ENCODE assay signal across 9 mouse cellular contexts in genomic region chr4:140723801-140724200, GRCm38 (mm10). TPM values are rescaled to one million over a fixed set of nuclear protein-coding genes. Genes with fewer than 3 reads are reported as not detected.
DNase-seq lines count a peak whose midpoint lies in the region; ATAC-seq and TF ChIP-seq lines count a peak whose summit lies in the region.
"Had no signal": no experiment of that assay in that cellular context is flagged by ENCODE, and none has a peak within 500 bp of the region (broad histone marks: within the 10 kb centered on the region; RNA-seq: fewer than 3 reads in every experiment).

No protein-coding gene starts in this region.

- no peak overlapping the region for H3K4me3 ChIP-seq in ES-Bruce4 (ENCODE audit: low read depth, low read length)
- no peak overlapping the region for H3K4me3 ChIP-seq in embryonic facial prominence, embryonic 14.5 days (ENCODE audit: low read depth, low read length)
- H3K4me3 ChIP-seq in kidney, embryonic 16.5 days (ENCODE audit: low read length) = no peak overlapping the region

- no peaks in the 10 kb centered on the region for H3K4me1 ChIP-seq in ES-Bruce4 (ENCODE audit: control insufficient read depth, insufficient read depth, low read length)
- H3K4me1 ChIP-seq in embryonic facial prominence, embryonic 14.5 days (ENCODE audit: control insufficient read depth, insufficient read depth, low read length) = no peaks in the 10 kb centered on the region
- H3K4me1 ChIP-seq in kidney, embryonic 16.5 days (ENCODE audit: insufficient read depth, low read length) = no peaks in the 10 kb centered on the region

- peaks cover 38% of the 10 kb centered on the region for H3K36me3 ChIP-seq in ES-Bruce4 (ENCODE audit: control insufficient read depth, insufficient read depth, low read length, poor library complexity, severe bottlenecking)
- peaks cover 46% of the 10 kb centered on the region for H3K36me3 ChIP-seq in embryonic facial prominence, embryonic 14.5 days (ENCODE audit: control insufficient read depth, insufficient read depth, low read length)
- H3K36me3 ChIP-seq in kidney, embryonic 16.5 days (ENCODE audit: insufficient read depth, low read length) = peaks cover 40% of the 10 kb centered on the region

- no peak for TF ChIP-seq EP300 in ES-Bruce4 (IDR thresholded peaks at IDR 0.05; ENCODE audit: insufficient read depth, low read depth, low read length)

- intact Hi-C loops in left cerebral cortex, postnatal 10 days (cut with DNase I) = loop anchor here (5.0 kb wide), 1 partner anchor 178 kb away; no protein-coding TSS in a partner anchor

- no peaks in the 10 kb centered on the region for H3K27me3 ChIP-seq in ES-Bruce4 (ENCODE audit: control insufficient read depth, insufficient read depth, low read length, poor library complexity, severe bottlenecking)
- H3K27me3 ChIP-seq in embryonic facial prominence, embryonic 14.5 days (replicated peaks; ENCODE audit: control insufficient read depth, insufficient read depth, low read length) = no peaks in the 10 kb centered on the region
- no peaks in the 10 kb centered on the region for H3K27me3 ChIP-seq in kidney, embryonic 16.5 days (ENCODE audit: insufficient read depth, low read length)

- no peaks in the 10 kb centered on the region for H3K9me3 ChIP-seq in ES-Bruce4 (replicated peaks; ENCODE audit: control insufficient read depth, insufficient read depth, low read length, poor library complexity, severe bottlenecking)
- H3K9me3 ChIP-seq in embryonic facial prominence, embryonic 14.5 days (ENCODE audit: control insufficient read depth, low read length) = no peaks in the 10 kb centered on the region
- no peaks in the 10 kb centered on the region for H3K9me3 ChIP-seq in kidney, embryonic 16.5 days (ENCODE audit: low read length)

- H3K9ac ChIP-seq in ES-Bruce4 (ENCODE audit: low read depth, poor library complexity, severe bottlenecking) = no peak overlapping the region
- H3K9ac ChIP-seq in embryonic facial prominence, embryonic 14.5 days (ENCODE audit: low read depth, low read length) = no peak overlapping the region
- H3K9ac ChIP-seq in kidney, embryonic 16.5 days (replicated peaks; ENCODE audit: low read length) = no peak overlapping the region

- H3K27ac ChIP-seq in ES-Bruce4 (ENCODE audit: insufficient read depth, low read length) = no peak overlapping the region
- no peak overlapping the region for H3K27ac ChIP-seq in embryonic facial prominence, embryonic 14.5 days (replicated peaks; ENCODE audit: low read depth, low read length)
- H3K27ac ChIP-seq in kidney, embryonic 16.5 days (ENCODE audit: low read length) = no peak overlapping the region

- DNase-seq in cerebellum, postnatal 14 days = peak; percentile 50 to 70
- DNase-seq in cerebellum, postnatal 36 days = no peak
- DNase-seq in embryonic facial prominence, embryonic 14.5 days (ENCODE audit: low spot score) = peak; percentile 55
- DNase-seq in mesoderm, embryonic 11.5 days (ENCODE audit: low read depth, low spot score) = peak; percentile 75
- DNase-seq in natural killer cell, adult 2 months (ENCODE audit: low spot score in 2 of 2) = no peak
- no peak for DNase-seq in left cerebral cortex, postnatal 10 days (ENCODE audit: extremely low spot score in 1 of 2, low spot score in 2 of 2)

- 68% methylated on average over 4 of the region's 5 CpGs for WGBS in embryonic facial prominence, embryonic 14.5 days
- WGBS in kidney, embryonic 16.5 days = 58% methylated on average over 5 of the region's 5 CpGs

- TF ChIP-seq CTCF in ES-Bruce4 (IDR thresholded peaks at IDR 0.05; ENCODE audit: low read depth, low read length) = peak; percentile 61

- ATAC-seq in embryonic facial prominence, embryonic 14.5 days (ENCODE audit: low read depth) = 0 out of 2 replicates have a peak, but pooled peaks have one; percentile 24
- ATAC-seq in kidney, embryonic 16.5 days (ENCODE audit: low FRiP score, low TSS enrichment) = 0 out of 2 replicates have a peak, but pooled peaks have one; percentile 46

- no peak for TF ChIP-seq POLR2A in ES-Bruce4 (IDR thresholded peaks at IDR 0.05; ENCODE audit: insufficient read depth, low read length)

- H3K4me2 ChIP-seq in embryonic facial prominence, embryonic 14.5 days (ENCODE audit: low read depth, low read length) = no peak overlapping the region
- no peak overlapping the region for H3K4me2 ChIP-seq in kidney, embryonic 16.5 days (replicated peaks; ENCODE audit: low read depth, low read length)

RNA-seq across cellular contexts. Expression of gene Padi6, which starts 18.6 kb away (rescaled TPM):
- polyA plus RNA-seq in ES-Bruce4 (2011; ENCODE audit: insufficient read depth, insufficient read length, low read depth, missing spikeins) = 0.29 TPM in 1 of 2 replicates, not detected in the other
- polyA plus RNA-seq in embryonic facial prominence, embryonic 14.5 days (2014; fragmentation: Nextera tagmentation; extraction: Ambion mirVana) = not detected in 2 replicates
- polyA plus RNA-seq in kidney, embryonic 16.5 days (2015; fragmentation: Nextera tagmentation; extraction: Ambion mirVana) = not detected in 2 replicates
- total RNA-seq in left cerebral cortex, postnatal 10 days (2021) = under 1 TPM; 0.49 to 0.87 TPM
- polyA plus RNA-seq: large intestine, adult 2 months had no signal

RNA-seq across cellular contexts. Expression of gene Rcc2, which starts 23.5 kb away (rescaled TPM):
- polyA plus RNA-seq in ES-Bruce4 (2011; ENCODE audit: insufficient read depth, insufficient read length, low read depth, missing spikeins) = 222 and 227 TPM in 2 replicates
- 31.1 and 31.6 TPM in 2 replicates for polyA plus RNA-seq in embryonic facial prominence, embryonic 14.5 days (2014; fragmentation: Nextera tagmentation; extraction: Ambion mirVana)
- polyA plus RNA-seq in kidney, embryonic 16.5 days (2015; fragmentation: Nextera tagmentation; extraction: Ambion mirVana) = 19.5 and 21.0 TPM in 2 replicates
- 10 to 100 TPM; 51.8 to 51.9 TPM for total RNA-seq in left cerebral cortex, postnatal 10 days (2021)

RNA-seq across cellular contexts. Expression of gene Padi4, which starts 50.2 kb away (rescaled TPM):
- 2.2 and 2.3 TPM in 2 replicates for polyA plus RNA-seq in ES-Bruce4 (2011; ENCODE audit: insufficient read depth, insufficient read length, low read depth, missing spikeins)
- polyA plus RNA-seq in embryonic facial prominence, embryonic 14.5 days (2014; fragmentation: Nextera tagmentation; extraction: Ambion mirVana) = 0.14 and 0.38 TPM in 2 replicates
- polyA plus RNA-seq in kidney, embryonic 16.5 days (2015; fragmentation: Nextera tagmentation; extraction: Ambion mirVana) = 1.0 and 1.1 TPM in 2 replicates
- total RNA-seq in left cerebral cortex, postnatal 10 days (2021) = not detected

RNA-seq across cellular contexts. Expression of gene Arhgef10l, which starts 58.0 kb away (rescaled TPM):
- polyA plus RNA-seq in ES-Bruce4 (2011; ENCODE audit: insufficient read depth, insufficient read length, low read depth, missing spikeins) = 7.5 and 7.7 TPM in 2 replicates
- 13.4 and 14.8 TPM in 2 replicates for polyA plus RNA-seq in embryonic facial prominence, embryonic 14.5 days (2014; fragmentation: Nextera tagmentation; extraction: Ambion mirVana)
- polyA plus RNA-seq in kidney, embryonic 16.5 days (2015; fragmentation: Nextera tagmentation; extraction: Ambion mirVana) = 25.4 and 27.7 TPM in 2 replicates
- 10 to 100 TPM; 47.9 to 51.6 TPM for total RNA-seq in left cerebral cortex, postnatal 10 days (2021)

Comparison
In these comparisons a context has a peak if more than half of its experiments do, and no peak if none do; other contexts are left out.
1. DNase-seq: peak in cerebellum, postnatal 14 days (2 of 2), embryonic facial prominence, embryonic 14.5 days (single experiment) and mesoderm, embryonic 11.5 days (single experiment); none in cerebellum, postnatal 36 days (0 of 2), natural killer cell, adult 2 months (0 of 2) and left cerebral cortex, postnatal 10 days (0 of 2).